In genomic region chr15:97907202-97907601, GRCm38 (mm10) we compare ENCODE assay signal across 8 mouse cellular contexts. TPM values are rescaled to one million over a fixed set of nuclear protein-coding genes. Genes with fewer than 3 reads are reported as not detected.
A peak's percentile ranks its signal among the peaks of the same experiment; 100 is the strongest.
DNase-seq lines count a peak whose midpoint lies in the region; ATAC-seq lines count a peak whose summit lies in the region.

No protein-coding gene starts in this region.

- no peak for DNase-seq in hindbrain, embryonic 10.5 days (ENCODE audit: low spot score)
- no peak for DNase-seq in hindbrain, embryonic 11.5 days (ENCODE audit: low spot score)
- peak; percentile 66 for DNase-seq in Muller cell, postnatal 12 days (ENCODE audit: inconsistent ontology term)
- no peak for DNase-seq in embryo, embryonic 9.5 days (ENCODE audit: extremely low spot score)
- no peak for DNase-seq in embryo, embryonic 11 days
- DNase-seq in cerebellum, adult 8-10 months, result no peak

- no peak overlapping the region for H3K9ac ChIP-seq in hindbrain, embryonic 11.5 days (ENCODE audit: low read depth, low read length)
- peak overlapping the region; percentile 67 for H3K9ac ChIP-seq in intestine, embryonic 16.5 days (ENCODE audit: low read depth, low read length)

- H3K4me2 ChIP-seq in hindbrain, embryonic 11.5 days (replicated peaks; ENCODE audit: low read depth, low read length), result no peak overlapping the region
- H3K4me2 ChIP-seq in intestine, embryonic 16.5 days (ENCODE audit: low read depth, low read length), result peak overlapping the region; percentile 96

- peaks cover 27% of the 10 kb centered on the region for H3K4me1 ChIP-seq in hindbrain, embryonic 10.5 days (replicated peaks)
- peaks cover 6% of the 10 kb centered on the region for H3K4me1 ChIP-seq in hindbrain, embryonic 11.5 days (replicated peaks; ENCODE audit: control insufficient read depth, insufficient read depth, low read length)
- peaks cover 30% of the 10 kb centered on the region for H3K4me1 ChIP-seq in intestine, embryonic 16.5 days (ENCODE audit: control insufficient read depth, insufficient read depth, low read length)

- peak overlapping the region; percentile 61; the same call in 1 of the 2 replicates for H3K4me3 ChIP-seq in hindbrain, embryonic 10.5 days
- H3K4me3 ChIP-seq in hindbrain, embryonic 11.5 days (ENCODE audit: low read depth, low read length), result no peak overlapping the region
- H3K4me3 ChIP-seq in intestine, embryonic 16.5 days (ENCODE audit: low read length), result peak overlapping the region; percentile 63

- no peak overlapping the region for H3K27ac ChIP-seq in hindbrain, embryonic 10.5 days
- H3K27ac ChIP-seq in hindbrain, embryonic 11.5 days (ENCODE audit: low read depth, low read length), result no peak overlapping the region
- no peak overlapping the region for H3K27ac ChIP-seq in intestine, embryonic 16.5 days (ENCODE audit: low read length)

- no peaks in the 10 kb centered on the region for H3K9me3 ChIP-seq in hindbrain, embryonic 10.5 days
- H3K9me3 ChIP-seq in hindbrain, embryonic 11.5 days (ENCODE audit: control insufficient read depth, low read length), result no peaks in the 10 kb centered on the region
- H3K9me3 ChIP-seq in intestine, embryonic 16.5 days (ENCODE audit: control insufficient read depth, low read length), result no peaks in the 10 kb centered on the region

- no peaks in the 10 kb centered on the region for H3K36me3 ChIP-seq in hindbrain, embryonic 10.5 days
- no peaks in the 10 kb centered on the region for H3K36me3 ChIP-seq in hindbrain, embryonic 11.5 days (ENCODE audit: control insufficient read depth, insufficient read depth, low read length)
- H3K36me3 ChIP-seq in intestine, embryonic 16.5 days (ENCODE audit: control insufficient read depth, insufficient read depth, low read length), result no peaks in the 10 kb centered on the region

- 49% methylated on average over 5 of the region's 5 CpGs for WGBS in hindbrain, embryonic 10.5 days
- 59% methylated on average over 5 of the region's 5 CpGs for WGBS in hindbrain, embryonic 11.5 days
- WGBS in intestine, embryonic 16.5 days, result 48% methylated on average over 5 of the region's 5 CpGs

- H3K27me3 ChIP-seq in hindbrain, embryonic 10.5 days (ENCODE audit: insufficient read depth, poor library complexity, severe bottlenecking), result peaks cover 70% of the 10 kb centered on the region
- H3K27me3 ChIP-seq in hindbrain, embryonic 11.5 days (ENCODE audit: control insufficient read depth, insufficient read depth, low read length), result peaks cover 16% of the 10 kb centered on the region
- 0 out of 2 replicates have a peak, but pooled peaks cover 3% of the 10 kb centered on the region for H3K27me3 ChIP-seq in intestine, embryonic 16.5 days (replicated peaks; ENCODE audit: control insufficient read depth, insufficient read depth, low read length)

- no peak for ATAC-seq in hindbrain, embryonic 11.5 days (ENCODE audit: low FRiP score)
- peak; percentile 12; the same call in 1 of the 2 replicates for ATAC-seq in intestine, embryonic 16.5 days
- peak; percentile 54 for ATAC-seq in megakaryocyte progenitor cell, adult 5-6 weeks (replicated peaks; ENCODE audit: poor library complexity)

RNA-seq across cellular contexts. Expression of gene Vdr, which starts 3.2 kb away (rescaled TPM):
- 0.51 and 1.0 TPM in 2 replicates for polyA plus RNA-seq in hindbrain, embryonic 10.5 days (2016; fragmentation: Nextera tagmentation; extraction: Ambion mirVana)
- 0.22 TPM in 2 replicates for polyA plus RNA-seq in hindbrain, embryonic 11.5 days (2014; fragmentation: Nextera tagmentation; extraction: Ambion mirVana)
- polyA plus RNA-seq in intestine, embryonic 16.5 days (2015; fragmentation: Nextera tagmentation; extraction: Ambion mirVana), result 2.4 TPM in 2 replicates
- 5.3 and 7.9 TPM in 2 replicates for total RNA-seq in megakaryocyte progenitor cell, adult 5-6 weeks (2015)
- 1.7 and 1.9 TPM in 2 replicates for total RNA-seq in megakaryocyte progenitor cell, adult 5-6 weeks (2017)

RNA-seq across cellular contexts. Expression of gene Tmem106c, which starts 56.8 kb away (rescaled TPM):
- 58.9 and 64.5 TPM in 2 replicates for polyA plus RNA-seq in hindbrain, embryonic 10.5 days (2016; fragmentation: Nextera tagmentation; extraction: Ambion mirVana)
- polyA plus RNA-seq in hindbrain, embryonic 11.5 days (2014; fragmentation: Nextera tagmentation; extraction: Ambion mirVana), result 52.0 and 59.9 TPM in 2 replicates
- polyA plus RNA-seq in intestine, embryonic 16.5 days (2015; fragmentation: Nextera tagmentation; extraction: Ambion mirVana), result 47.5 and 51.6 TPM in 2 replicates
- total RNA-seq in megakaryocyte progenitor cell, adult 5-6 weeks (2015), result 41.7 and 48.4 TPM in 2 replicates
- total RNA-seq in megakaryocyte progenitor cell, adult 5-6 weeks (2017), result 26.2 and 30.1 TPM in 2 replicates
